Mouse (Mus musculus) embryonic fibroblast, embryonic 13.5 days (primary cell): ENCODE data around the gene Plcg1.

ENCODE experiments used
- CTCF ChIP-seq: IDR thresholded peaks from 2 replicates; pipeline ENCODE4 v1.5.1; 2011; ENCODE audit warnings: mild to moderate bottlenecking, control low read depth, low read length, moderate library complexity, borderline replicate concordance; ENCODE audit not compliant: insufficient read depth
- POLR2A ChIP-seq: IDR thresholded peaks from 2 replicates; pipeline ENCODE4 v1.6.1; 2011; ENCODE audit warnings: low read depth, mild to moderate bottlenecking, control low read depth, low read length, moderate library complexity

DNA sequence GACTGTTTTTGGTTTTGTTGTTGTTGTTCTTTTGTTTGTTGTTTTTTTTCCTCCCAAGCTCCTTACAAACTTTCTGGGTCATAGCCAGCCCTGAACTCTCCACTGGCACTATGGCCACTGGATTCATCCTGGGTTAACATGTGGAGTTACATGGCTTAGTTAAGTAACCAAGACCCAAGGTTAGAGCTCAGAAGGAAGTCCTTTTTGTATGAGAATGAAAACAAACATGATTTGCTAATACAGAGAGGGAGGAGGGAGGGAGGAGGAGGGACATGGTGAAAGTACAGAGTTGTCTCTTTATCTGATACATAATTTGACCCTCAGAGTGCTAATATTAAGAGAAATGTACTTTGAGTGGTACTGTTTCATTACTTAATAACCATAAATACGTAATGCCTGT is 67.1 kb downstream of the Plcg1 start:
- TF ChIP-seq POLR2A (no peak), CTCF (no peak)
